Mouse (Mus musculus): Measurements from ENCODE around the gene Gna11. TPM values are rescaled to one million over a fixed set of nuclear protein-coding genes. Genes with fewer than 3 reads are reported as not detected.
A peak's percentile ranks its signal among the peaks of the same experiment; 100 is the strongest.

The Gna11 gene
- polyA plus RNA-seq, 1 experiment: 33.8 TPM

- Histone ChIP-seq H3K4me3 (ENCODE audit: extremely low read depth, insufficient read depth, insufficient read length) (no peak overlapping the region), H3K27ac (ENCODE audit: insufficient read depth, low read length) (no peak overlapping the region), H3K36me3 (ENCODE audit: control insufficient read depth, insufficient read depth, low read length) (peaks cover 7% of the 10 kb centered on the region), H3K27me3 (ENCODE audit: control insufficient read depth, insufficient read depth, low read length) (no peaks in the 10 kb centered on the region), H3K4me1 (ENCODE audit: control insufficient read depth, insufficient read depth, insufficient read length) (peaks cover 21% of the 10 kb centered on the region; the same call in 1 of the 2 replicates)
- no peak for TF ChIP-seq POLR2A (IDR thresholded peaks at IDR 0.05; ENCODE audit: low read depth, low read length)
- no peak for TF ChIP-seq CTCF (IDR thresholded peaks at IDR 0.05; ENCODE audit: extremely low read depth, insufficient read depth, insufficient read length, insufficient replicate concordance)
- WGBS: 80% methylated on average over 6 of the region's 6 CpGs
- no peak for DNase-seq (ENCODE audit: low read depth in 1 of 2, low spot score in 2 of 2)
Measured at GRCm38 (mm10) chr10:81536734-81537133, 8.3 kb downstream of the Gna11 start.

GRCm38 (mm10) chr10:81534826-81535225, 10.2 kb downstream of the Gna11 start:
- TF ChIP-seq POLR2A (IDR thresholded peaks at IDR 0.05; ENCODE audit: low read depth, low read length) (no peak), CTCF (IDR thresholded peaks at IDR 0.05; ENCODE audit: extremely low read depth, insufficient read depth, insufficient read length, insufficient replicate concordance) (no peak)
- H3K27ac ChIP-seq (ENCODE audit: insufficient read depth, low read length): no peak overlapping the region
- H3K4me3 ChIP-seq (ENCODE audit: extremely low read depth, insufficient read depth, insufficient read length): no peak overlapping the region
- 92% methylated on average over 16 of the region's 16 CpGs for WGBS
- peaks cover 19% of the 10 kb centered on the region for H3K36me3 ChIP-seq (ENCODE audit: control insufficient read depth, insufficient read depth, low read length)
- DNase-seq (ENCODE audit: low read depth in 1 of 2, low spot score in 2 of 2): no peak
- peaks cover 21% of the 10 kb centered on the region; the same call in 1 of the 2 replicates for H3K4me1 ChIP-seq (ENCODE audit: control insufficient read depth, insufficient read depth, insufficient read length)
- no peaks in the 10 kb centered on the region for H3K27me3 ChIP-seq (ENCODE audit: control insufficient read depth, insufficient read depth, low read length)

GRCm38 (mm10) chr10:81526779-81527178, 18.2 kb downstream of the Gna11 start:
- WGBS: 4% methylated on average over 14 of the region's 14 CpGs
- no peaks in the 10 kb centered on the region for H3K27me3 ChIP-seq (ENCODE audit: control insufficient read depth, insufficient read depth, low read length)
- H3K4me3 ChIP-seq (ENCODE audit: extremely low read depth, insufficient read depth, insufficient read length): no peak overlapping the region
- H3K27ac ChIP-seq (ENCODE audit: insufficient read depth, low read length): no peak overlapping the region
- TF ChIP-seq POLR2A (IDR thresholded peaks at IDR 0.05; ENCODE audit: low read depth, low read length) (no peak), CTCF (IDR thresholded peaks at IDR 0.05; ENCODE audit: extremely low read depth, insufficient read depth, insufficient read length, insufficient replicate concordance) (peak; percentile 99)
- DNase-seq (ENCODE audit: low read depth in 1 of 2, low spot score in 2 of 2): peak; percentile 64 to 88
- peaks cover 17% of the 10 kb centered on the region for H3K36me3 ChIP-seq (ENCODE audit: control insufficient read depth, insufficient read depth, low read length)
- H3K4me1 ChIP-seq (ENCODE audit: control insufficient read depth, insufficient read depth, insufficient read length): peaks cover 14% of the 10 kb centered on the region; the same call in 1 of the 2 replicates

- Histone ChIP-seq H3K27me3 (ENCODE audit: control insufficient read depth, insufficient read depth, low read length) (no peaks in the 10 kb centered on the region), H3K27ac (ENCODE audit: insufficient read depth, low read length) (peak overlapping the region; percentile 78), H3K4me3 (ENCODE audit: extremely low read depth, insufficient read depth, insufficient read length) (no peak overlapping the region), H3K36me3 (ENCODE audit: control insufficient read depth, insufficient read depth, low read length) (peaks cover 7% of the 10 kb centered on the region), H3K4me1 (ENCODE audit: control insufficient read depth, insufficient read depth, insufficient read length) (peaks cover 16% of the 10 kb centered on the region; the same call in 1 of the 2 replicates)
- TF ChIP-seq CTCF (IDR thresholded peaks at IDR 0.05; ENCODE audit: extremely low read depth, insufficient read depth, insufficient read length, insufficient replicate concordance) (no peak), POLR2A (IDR thresholded peaks at IDR 0.05; ENCODE audit: low read depth, low read length) (no peak)
- 28% methylated on average over 13 of the region's 13 CpGs for WGBS
- no peak for DNase-seq (ENCODE audit: low read depth in 1 of 2, low spot score in 2 of 2)
Measured at GRCm38 (mm10) chr10:81525017-81525694, 19.8 kb downstream of the Gna11 start.

GRCm38 (mm10) chr10:81524051-81524605, 20.9 kb downstream of the Gna11 start, which contains the start of gene Gna15:
Gna15 (minus strand) TSS chr10:81524225.
- Histone ChIP-seq H3K36me3 (ENCODE audit: control insufficient read depth, insufficient read depth, low read length) (no peaks in the 10 kb centered on the region; the same call in 1 of the 2 replicates), H3K27me3 (ENCODE audit: control insufficient read depth, insufficient read depth, low read length) (no peaks in the 10 kb centered on the region), H3K4me3 (ENCODE audit: extremely low read depth, insufficient read depth, insufficient read length) (peak within 1 kb of the TSS; percentile 54), H3K4me1 (ENCODE audit: control insufficient read depth, insufficient read depth, insufficient read length) (peaks cover 26% of the 10 kb centered on the region; the same call in 1 of the 2 replicates), H3K27ac (ENCODE audit: insufficient read depth, low read length) (peak within 1 kb of the TSS; percentile 78)
- TF ChIP-seq CTCF (IDR thresholded peaks at IDR 0.05; ENCODE audit: extremely low read depth, insufficient read depth, insufficient read length, insufficient replicate concordance) (no peak), POLR2A (IDR thresholded peaks at IDR 0.05; ENCODE audit: low read depth, low read length) (no peak; the same call in 1 of the 2 replicates)
- WGBS: 3% methylated on average over 9 of the region's 9 CpGs
- DNase-seq (ENCODE audit: low read depth in 1 of 2, low spot score in 2 of 2): peak in 1 of 2 experiments; percentile 45

GRCm38 (mm10) chr10:81523570-81523969, 21.4 kb downstream of the Gna11 start:
- 9% methylated on average over 19 of the region's 19 CpGs for WGBS
- no peaks in the 10 kb centered on the region for H3K27me3 ChIP-seq (ENCODE audit: control insufficient read depth, insufficient read depth, low read length)
- no peaks in the 10 kb centered on the region for H3K36me3 ChIP-seq (ENCODE audit: control insufficient read depth, insufficient read depth, low read length)
- no peak for TF ChIP-seq CTCF (IDR thresholded peaks at IDR 0.05; ENCODE audit: extremely low read depth, insufficient read depth, insufficient read length, insufficient replicate concordance)
- H3K27ac ChIP-seq (ENCODE audit: insufficient read depth, low read length): peak overlapping the region; percentile 78
- H3K4me3 ChIP-seq (ENCODE audit: extremely low read depth, insufficient read depth, insufficient read length): peak overlapping the region; percentile 54
- H3K4me1 ChIP-seq (ENCODE audit: control insufficient read depth, insufficient read depth, insufficient read length): peaks cover 30% of the 10 kb centered on the region; the same call in 1 of the 2 replicates
- no peak for DNase-seq (ENCODE audit: low read depth in 1 of 2, low spot score in 2 of 2)
